Mouse (Mus musculus) retina, postnatal 1 day (tissue): ENCODE measurements around the gene Mpg.

Experiments
- DNase-seq: peaks from one replicate; pipeline ENCODE4 v3.0.0-alpha.2; 2012

Mpg gene

DNA sequence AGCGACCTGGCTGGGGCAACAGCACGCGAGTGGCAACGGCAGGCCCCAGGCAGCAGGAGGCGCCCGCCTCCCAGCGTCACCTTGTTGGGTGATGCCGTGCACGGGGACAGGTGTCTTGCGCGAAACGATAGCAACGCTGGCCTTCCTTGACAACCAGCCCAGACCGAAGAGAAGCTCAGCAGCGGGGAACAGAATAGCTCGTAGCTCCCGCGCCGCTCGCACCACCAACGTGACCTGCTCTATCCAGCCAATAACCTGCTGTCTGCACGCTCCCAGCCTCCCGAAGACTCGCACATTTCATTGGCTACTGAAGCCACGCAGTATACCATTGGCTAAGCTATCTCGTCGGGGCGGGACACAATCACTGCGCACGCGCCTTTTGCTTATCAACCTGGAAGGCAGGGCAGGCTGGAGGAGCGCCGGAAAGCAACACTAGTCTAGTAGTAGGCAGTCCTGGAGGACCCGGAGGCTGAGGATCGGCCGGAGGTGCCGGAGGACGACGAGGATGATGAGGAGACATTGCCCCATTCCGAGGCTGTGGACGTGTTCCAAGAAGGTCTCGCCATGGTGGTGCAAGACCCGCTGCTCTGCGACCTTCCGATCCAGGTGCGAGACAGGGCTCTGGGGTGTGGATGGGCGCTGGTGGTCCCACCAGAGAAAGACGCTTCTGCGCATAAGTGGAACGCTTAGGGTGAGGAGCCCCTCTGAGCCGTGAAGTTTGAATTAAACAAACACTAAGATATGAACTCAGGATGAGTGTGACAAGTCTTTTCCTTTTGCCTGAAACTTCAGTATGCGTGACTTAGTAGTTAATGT lies 21.0 kb upstream of the Mpg start, which contains the start of gene Snrnp25:
TSS of gene Snrnp25 (plus strand) at position 358 of the 816 bp plus-strand sequence.
- peak; percentile 99 for DNase-seq

DNA sequence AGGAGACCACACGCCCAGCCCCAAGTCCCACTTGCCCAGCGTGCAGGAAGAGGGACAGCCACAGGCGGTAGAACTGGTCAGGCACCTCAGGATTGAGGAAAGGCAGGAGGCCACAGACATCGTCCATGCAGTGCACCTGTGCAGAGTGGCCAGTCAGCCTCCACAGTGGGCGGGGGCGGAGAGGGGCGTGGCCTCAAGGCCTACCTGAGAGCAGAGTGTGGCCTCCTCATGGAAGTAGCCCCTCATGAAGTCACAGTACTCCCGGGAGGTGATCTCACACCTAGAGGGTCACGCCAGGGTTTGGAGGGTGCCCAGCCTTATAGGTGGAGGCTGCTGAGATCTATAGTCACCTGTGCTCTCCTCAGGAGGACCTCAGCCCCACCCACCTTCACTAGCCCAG lies 15.7 kb upstream of the Mpg start:
- DNase-seq, result no peak

DNA sequence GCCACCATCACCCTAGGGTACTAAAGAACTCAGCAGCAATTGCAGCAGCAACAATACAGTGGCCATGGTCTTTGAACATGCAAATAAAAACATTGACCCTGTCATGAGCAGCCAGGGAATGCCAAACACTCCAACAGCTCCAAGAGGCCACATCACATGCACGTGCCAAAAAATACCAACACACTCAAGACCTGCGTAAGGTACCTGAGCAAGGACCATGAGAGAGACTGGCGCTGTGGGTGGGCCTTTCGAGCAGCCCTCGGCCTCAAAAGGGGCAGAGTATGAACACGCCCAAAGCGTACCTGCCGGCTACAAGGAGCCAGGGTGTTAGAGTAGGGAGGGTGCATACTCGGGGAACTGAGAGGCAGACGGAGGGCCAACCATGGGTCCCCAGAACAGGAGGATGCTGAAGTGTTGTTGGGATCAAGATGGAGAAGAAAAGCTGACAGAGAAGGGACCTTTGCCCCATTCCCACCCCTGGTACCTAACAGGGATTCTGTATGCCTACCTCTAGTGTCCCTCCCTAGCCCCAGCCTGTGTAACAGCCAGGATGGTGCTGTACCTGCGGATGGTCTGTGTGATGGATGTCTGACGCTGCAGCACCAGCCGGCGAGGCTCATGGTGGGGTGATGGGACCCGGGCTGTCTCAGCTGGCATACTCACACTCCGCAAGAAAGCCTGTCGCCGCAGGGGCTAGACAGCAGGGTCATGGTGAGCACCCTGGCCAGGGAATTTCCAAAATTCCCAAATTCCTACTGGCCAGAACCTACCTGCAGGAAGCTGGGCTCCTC lies 10.7 kb upstream of the Mpg start:
- no peak for DNase-seq

DNA sequence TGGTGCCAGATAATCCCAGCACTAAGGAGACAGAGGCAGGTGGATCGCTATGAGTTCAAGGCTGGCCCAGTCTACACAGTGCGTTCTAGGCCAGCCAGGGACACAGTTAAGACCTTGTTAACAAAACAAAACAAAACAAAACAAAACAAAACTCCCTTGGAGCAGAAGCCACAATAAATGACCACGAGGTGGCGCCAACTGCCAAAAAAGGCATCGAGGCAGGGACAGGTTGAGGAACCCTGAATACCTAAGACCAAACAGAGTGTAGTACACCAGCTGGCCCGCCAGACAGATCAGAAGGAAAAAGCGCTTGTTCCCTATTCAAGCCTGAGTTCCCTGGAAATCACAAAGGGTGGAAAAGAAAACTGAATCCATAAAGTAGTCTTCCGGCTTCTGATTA lies 9.5 kb upstream of the Mpg start:
- peak; percentile 90 for DNase-seq

DNA sequence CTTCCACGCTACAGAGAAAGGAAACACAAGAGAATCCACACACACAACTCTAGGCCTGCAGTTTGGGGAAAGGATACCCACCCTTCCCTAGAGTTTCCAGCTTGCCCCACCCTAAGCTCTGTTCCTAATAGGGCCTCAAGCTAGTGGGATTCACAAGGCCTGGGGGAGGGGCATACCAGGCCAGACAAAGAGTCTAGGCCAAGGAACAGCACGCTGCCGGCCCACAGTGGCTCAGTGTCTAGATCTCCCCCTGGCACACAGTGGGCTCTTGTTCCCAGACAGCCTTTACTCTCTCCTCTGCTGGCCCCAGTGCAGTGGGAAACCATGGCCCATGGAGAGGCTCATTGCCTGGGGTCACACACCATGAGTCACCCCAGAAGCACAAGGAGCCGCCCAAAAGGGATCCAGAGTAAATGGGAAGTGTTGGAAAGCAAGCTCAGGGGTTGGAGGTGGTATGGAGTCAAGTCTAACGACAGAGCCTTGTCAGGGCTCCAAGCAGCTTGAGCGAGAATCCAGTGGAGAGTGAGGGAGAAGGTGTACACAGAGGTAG lies 7.7 kb upstream of the Mpg start:
- DNase-seq, result peak; percentile 55

DNA sequence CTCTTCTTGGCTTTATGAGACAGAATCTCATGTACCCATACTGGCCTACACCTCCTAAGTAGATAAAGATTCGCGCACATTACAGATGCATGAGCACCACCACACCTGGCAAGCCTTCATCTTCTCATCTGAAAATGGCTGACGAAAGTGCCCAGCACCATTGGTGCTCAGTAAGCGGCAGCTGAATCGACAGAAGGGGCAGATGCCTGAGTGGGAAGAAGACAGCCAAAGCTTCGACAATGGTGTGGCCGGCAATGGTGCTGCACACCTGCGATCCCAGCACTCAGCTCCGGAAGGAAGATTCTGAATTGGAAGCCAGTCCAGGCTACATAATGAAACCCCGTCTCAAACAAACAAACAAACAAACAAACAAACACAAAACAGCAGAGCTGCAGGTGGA lies 7.0 kb upstream of the Mpg start:
- no peak for DNase-seq

DNA sequence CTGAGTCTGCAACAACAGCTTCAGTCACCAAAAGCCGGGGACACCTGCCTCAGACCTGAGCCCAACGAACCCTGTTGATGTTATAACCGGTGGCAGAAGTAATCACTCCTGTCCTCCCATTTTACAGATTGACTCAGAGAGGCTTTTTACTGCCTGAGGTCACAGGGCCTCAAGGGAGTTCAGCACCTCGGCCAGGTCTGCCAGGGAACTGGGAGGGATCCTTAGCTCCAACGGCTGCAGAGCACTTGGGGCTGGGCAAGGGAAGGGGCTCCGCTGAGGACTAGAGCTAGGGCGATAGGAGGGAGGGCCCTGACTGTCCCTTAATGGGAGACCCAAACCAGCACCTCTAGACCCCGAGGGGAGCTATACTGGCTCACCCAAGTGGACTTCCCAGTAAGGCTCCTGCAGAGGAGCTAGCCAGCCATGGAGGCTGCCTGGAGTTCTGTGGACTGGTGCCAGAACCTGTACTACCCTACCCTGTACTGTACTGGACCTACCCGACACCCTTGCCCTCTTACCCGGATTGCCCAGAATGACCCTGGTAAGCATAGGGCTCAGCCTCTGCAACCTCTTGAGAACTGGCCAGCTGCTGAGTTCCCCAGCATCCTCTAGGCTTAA lies 5.6 kb upstream of the Mpg start:
- no peak for DNase-seq

DNA sequence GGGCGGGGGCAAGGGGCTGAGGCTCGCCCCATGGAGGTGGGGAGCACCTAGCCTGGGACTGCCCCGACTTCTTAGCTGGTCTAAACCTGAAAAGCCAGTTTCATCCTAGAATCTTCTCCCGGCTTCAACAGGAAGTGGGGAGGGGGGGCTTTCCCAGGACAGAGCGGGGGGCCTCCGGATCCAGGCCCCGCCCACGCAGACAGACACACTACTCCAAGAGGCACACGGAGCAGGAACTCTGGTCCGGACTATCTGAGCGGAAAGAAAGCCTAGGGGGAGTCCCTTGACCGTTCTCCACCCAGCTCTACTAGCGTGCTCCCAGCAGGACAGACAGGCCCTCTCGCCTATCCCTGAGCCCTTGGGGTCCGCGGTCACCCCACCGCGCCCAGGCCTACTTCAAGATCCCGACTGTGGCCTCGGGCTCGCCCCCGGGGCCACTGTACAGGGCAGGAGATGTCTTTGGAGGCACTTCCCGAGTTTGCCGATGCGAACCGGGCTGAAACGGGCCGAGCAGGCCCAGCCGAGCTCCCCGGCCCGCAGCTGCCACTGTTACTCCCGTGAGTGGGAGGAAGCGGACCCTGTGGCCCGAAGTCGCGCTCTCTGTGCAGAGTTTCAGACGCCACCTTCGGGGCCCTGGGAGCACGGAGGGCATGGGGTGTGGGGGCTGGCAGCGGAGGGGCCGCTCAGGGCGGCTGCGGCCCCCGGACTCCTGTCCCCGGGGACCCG lies 4.9 kb upstream of the Mpg start:
- peak; percentile 73 for DNase-seq

DNA sequence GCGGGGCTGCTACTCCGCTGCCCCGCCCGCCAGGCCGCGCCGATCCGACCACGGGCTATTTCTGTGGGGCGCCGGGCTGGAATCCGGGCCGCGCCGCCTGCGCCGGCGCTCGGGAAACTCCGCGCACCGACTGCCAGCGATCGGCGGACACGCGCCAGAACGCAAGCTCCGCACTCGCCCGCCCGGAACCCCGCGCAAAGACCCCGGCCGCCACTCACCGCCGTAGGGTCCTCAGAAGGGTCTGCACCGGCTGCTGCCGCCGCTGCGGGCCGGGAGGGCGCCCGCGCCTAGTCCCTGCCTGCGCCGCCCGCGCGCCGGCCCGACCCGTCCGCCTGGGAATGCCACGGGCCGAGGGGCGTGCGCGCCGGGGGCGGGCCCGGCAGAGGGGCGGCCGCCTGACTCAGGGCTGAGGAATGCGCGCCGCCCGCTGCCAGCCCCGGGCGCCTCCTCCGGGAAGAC lies 4.3 kb upstream of the Mpg start, which contains the start of gene Rhbdf1:
TSS of gene Rhbdf1 (minus strand) at position 350 of the 459 bp plus-strand sequence.
- DNase-seq, result peak; percentile 68

DNA sequence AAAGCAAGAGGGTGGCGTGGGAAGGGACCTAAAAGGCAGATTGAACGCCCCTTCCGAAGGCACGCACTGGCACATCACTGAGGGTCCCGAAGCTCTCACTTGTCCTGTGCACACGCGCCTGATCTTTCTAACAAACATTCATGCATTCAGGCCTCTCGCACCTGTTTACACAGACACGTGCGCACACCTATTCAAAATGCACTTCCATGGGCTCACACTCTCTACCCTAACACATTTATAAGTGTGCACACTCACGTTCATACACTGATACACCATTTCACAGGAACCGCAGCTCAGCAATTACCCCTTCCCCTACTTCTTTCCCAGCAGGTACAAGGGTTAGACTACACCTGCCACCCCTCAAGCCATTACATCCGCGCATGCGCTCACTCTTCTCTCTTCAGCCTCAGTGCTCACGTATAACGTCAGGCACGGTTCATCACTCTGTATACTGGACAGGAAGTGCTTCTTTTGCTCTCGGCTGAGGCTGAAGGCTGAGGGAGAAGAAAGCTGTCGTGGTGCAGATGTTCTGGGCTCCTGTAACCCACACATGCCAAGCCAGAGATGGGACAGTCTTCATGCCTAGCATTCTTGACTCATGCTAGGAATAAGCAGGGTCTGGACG lies 3.6 kb upstream of the Mpg start:
- peak; percentile 64 for DNase-seq

DNA sequence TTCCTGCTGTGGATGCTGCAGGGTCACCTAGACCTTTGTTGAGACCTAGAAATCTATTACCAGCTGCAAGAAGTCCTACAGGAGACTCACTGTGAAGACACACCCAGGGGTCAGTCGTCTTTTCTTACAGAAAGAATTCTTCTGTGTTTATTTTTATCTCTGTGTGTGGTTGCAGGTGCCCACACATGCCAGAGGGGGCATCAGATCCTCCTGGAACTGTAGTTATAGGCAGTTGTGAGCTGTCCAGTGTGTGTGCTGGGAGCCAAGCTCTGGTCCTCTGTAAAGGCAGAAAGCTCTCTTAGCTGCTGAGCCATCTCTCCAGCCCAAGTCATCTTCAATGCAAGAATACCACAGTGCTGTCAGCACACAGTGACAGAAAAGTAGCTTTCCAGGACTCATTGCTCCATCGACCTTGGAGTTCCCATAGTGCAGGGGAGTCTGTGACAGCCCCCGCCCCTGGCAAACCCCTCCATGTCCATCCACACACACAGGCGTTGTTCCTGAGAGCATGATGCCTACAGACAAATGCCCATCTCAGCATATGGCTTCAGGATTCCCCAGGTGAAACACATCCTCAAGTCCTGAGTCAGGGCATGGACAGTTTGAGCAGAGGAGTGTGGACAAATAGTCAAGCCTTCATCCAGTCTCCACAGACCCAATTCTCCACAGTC lies 2.9 kb upstream of the Mpg start:
- DNase-seq, result no peak

DNA sequence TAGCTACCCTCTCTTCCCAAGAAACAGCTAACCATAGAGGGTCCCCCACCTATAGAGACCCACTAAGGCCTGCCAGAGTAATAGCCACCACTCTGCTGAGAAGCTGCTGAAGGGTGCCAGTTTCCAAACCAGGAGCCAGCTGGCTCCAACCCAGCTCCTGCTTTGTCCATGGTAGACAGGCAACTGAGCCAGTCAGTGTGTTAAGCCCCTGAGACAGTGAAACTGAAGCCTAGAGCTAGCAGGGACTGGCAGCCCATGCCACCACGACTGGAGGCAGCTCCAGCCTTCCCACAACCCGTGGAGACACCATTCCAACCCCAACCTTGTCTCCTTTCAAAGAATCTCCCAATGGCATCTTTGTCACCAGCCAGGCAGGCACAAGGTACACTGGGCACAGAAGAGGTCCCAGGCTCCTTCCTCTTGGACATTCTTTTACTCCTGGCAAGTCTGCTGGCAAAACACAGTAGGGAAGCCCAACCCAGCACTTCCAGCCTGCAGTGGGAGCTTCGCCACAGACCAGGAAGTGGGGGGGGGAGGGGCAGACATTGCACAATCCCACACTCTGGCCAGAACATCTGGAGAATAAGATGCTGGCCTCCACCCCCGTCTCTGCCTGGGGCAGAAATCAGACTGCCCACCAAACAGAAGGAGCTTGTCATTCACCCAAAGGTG lies 1.7 kb upstream of the Mpg start:
- no peak for DNase-seq

DNA sequence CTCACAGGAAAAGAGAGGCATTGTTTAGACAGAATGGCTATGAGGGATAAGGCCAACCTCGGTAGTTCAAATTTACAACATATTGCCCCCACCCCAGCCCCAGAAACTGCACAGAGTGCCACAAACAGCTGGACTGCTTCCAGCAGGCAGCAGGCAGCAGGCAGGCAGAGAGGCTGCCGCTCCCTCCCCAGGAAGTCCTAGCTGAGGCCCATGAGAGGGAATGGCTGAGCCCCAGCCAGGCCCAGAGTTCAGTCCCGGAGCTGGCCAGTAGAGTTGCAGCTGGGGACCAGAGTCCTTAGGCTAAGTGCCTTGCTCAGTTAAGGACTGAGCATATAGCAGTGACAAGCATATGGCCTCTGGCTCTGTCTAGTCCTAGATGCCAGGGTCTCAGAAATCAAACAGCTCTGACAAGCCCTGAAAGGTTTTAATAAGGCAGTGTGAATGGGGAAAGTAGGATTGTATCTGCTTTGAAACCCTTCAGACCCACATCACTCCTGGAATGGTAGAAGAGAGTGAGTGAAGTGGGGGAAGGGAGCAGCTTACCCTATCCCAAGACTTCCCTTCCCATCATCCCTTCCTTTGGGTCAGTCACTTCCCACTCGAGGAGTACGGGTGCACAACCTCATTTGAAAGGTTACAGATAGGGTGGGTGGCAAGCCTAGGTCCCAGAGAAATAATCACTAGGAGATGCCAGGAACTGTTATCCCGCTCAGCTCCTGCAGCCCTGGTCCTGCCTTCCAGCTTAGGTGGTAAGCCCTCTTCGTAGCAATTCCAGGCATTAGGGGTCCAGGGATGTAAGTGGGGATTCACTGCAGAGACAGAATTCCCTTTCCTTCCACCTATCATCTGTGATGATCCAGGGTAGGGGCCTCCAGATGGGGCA lies 842 bp upstream of the Mpg start:
- DNase-seq, result no peak

DNA sequence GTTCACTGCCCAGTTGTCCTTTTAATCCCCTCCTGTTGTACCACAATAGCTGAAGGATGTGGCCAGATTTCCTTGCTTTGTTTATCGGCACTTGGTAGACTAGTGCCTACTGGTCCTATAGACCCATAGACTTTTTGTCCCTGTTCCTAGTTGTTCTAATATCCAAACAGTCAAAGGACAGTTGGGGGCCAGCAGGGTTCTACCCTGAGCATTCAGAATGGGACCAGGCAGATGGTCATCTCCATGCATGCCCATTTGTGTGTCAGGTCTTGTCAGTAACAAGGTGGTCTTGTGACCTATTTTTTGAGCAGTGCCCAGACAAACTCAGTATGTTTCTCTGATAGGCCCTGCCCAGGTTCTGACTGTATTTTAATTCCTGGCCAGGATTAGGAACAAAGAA lies 736 bp downstream of the Mpg start:
- no peak for DNase-seq

DNA sequence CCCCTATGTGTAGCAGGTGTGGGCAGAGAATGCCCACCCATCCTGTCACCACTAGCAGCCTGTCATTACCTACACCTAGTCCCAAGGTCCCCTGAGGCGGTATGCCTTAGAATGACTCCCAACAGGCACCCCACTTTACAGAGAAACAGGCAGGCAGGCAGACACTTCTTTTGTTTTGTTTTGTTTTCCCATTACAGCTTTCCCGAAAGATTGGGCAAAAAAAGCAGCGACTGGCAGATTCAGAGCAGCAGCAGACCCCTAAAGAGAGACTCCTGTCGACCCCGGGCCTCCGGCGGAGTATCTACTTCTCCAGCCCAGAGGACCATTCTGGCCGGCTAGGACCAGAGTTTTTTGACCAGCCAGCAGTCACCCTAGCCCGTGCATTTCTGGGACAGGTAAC lies 1.2 kb downstream of the Mpg start:
- DNase-seq, result no peak

DNA sequence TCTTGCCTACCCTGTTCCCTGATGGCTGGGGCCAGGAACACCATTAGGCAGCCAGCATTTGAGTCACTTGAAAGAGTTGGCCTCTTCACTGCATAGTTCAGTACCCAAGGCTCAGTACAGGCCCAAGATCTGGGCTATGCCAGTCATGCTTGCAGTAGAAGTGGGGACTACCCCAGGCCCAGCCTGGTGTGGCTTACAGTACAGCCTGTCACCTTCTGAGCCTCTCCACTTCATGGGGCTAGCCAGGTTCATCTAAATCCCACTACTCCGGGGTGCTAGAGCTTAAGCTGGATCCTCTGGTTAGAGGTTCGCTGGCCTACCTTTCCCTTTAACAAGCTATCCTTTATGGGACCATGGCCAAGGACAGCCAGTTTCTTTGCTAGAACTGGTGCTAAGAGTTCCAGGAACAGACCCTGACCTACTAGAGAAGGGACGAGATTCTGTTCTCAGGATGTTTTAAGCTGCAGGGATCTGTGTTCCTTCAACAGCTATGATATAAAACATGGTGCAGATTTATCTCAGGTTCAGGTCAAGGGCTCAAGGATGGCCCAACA lies 2.1 kb downstream of the Mpg start:
- no peak for DNase-seq

DNA sequence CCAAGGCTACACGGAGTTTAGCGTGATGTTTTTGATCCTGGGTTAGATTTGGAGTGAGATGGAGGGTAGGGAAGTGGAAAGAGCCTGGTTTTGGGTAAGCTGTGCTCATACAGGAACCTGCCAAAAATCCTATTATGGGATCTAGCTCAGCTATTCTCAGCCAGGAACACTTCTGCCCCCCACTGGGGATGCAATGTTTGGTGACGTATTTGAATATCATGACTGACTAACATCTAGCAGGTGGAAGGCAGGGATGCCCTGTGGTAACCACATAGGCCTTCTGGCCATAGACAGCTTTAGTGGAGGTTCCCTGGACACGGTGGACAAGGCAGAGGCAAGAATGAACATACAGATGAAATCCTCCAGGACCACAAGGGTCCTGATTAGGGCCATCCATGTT lies 3.9 kb downstream of the Mpg start:
- no peak for DNase-seq

DNA sequence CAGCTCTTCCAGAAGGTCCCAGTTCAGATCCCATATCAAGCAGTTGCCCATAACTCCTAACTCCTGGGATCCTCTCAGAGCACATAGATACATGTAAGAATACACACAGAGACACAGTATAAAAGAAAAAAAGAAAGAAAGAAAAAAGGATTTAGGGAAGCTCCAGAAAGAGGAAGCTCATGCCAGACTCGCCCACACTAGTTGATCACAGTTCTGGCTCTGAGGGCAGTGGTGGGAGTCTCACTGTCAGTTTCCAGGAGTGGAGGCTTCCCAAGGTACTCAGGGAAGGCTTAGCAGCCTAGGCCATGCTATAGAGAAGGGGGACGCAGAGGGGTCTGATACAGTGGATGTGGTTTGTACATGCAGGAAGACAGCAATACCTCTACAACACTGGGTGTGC lies 4.8 kb downstream of the Mpg start:
- no peak for DNase-seq

DNA sequence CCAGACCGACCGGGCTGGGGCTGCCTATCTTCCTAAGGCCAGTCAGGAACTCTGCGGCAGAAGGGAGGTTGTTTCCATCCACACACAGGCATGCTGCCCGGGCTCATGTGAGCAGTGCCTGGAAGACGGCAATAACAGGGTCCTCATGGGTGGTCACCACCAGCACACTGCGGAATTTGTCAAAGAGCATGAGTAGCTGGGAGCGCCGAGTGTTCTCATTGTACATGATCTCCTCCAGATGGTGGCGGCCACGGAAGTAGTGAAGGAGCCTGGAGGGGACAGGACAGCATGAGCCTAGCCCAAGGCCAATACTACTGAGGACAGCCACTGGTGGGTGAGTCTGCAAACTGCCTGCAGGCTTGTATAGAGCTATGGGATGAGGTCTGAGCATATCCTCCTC lies 6.5 kb downstream of the Mpg start:
- DNase-seq, result peak; percentile 49

DNA sequence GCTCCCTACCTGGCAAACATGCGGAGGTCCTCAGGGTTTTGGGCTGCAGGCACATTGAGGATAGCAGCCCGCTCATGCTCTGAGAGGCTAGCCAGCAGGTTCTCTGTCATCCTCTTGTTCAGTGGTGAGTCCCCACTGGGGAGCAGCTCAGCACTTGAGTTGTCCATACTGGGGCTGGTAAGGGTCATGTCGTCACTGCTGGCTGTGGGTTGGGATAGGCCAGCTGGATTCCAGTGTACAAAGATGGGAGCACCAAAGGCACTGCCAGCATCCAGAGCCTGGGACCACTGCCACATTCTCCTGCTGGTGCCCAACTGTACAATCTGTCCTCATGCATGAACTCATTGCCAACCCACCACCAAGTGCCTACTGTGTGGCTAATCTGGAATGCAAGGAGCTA lies 7.6 kb downstream of the Mpg start:
- no peak for DNase-seq
